In genomic region chr2:22721522-22722470, GRCm38 (mm10) we compare ENCODE assay signal across 8 mouse cellular contexts. TPM values are rescaled to one million over a fixed set of nuclear protein-coding genes. Genes with fewer than 3 reads are reported as not detected.
A peak's percentile ranks its signal among the peaks of the same experiment; 100 is the strongest.
DNase-seq lines count a peak whose midpoint lies in the region; ATAC-seq lines count a peak whose summit lies in the region.

No protein-coding gene starts in this region.

- H3K36me3 ChIP-seq in neural tube, embryonic 11.5 days (ENCODE audit: control insufficient read depth, insufficient read depth, low read length) = no peaks in the 10 kb centered on the region
- no peaks in the 10 kb centered on the region for H3K36me3 ChIP-seq in hindbrain, embryonic 13.5 days

- peak; percentile 44 for DNase-seq in neural tube, embryonic 11.5 days (ENCODE audit: low spot score)
- no peak for DNase-seq in neural tube, embryonic 10.5 days (ENCODE audit: extremely low spot score, low spot score)
- peak; percentile 82 to 89 for DNase-seq in cerebellum, postnatal 10 days
- peak; percentile 63 to 94 for DNase-seq in frontal cortex, adult 2 months (ENCODE audit: extremely low spot score in 1 of 2, low spot score in 1 of 2)
- peak; percentile 66 to 75 for DNase-seq in layer of hippocampus, postnatal 10 days (ENCODE audit: low spot score in 2 of 2)
- DNase-seq in right cerebral cortex, postnatal 4 days = peak; percentile 50

- H3K4me2 ChIP-seq in neural tube, embryonic 11.5 days (ENCODE audit: low read depth) = no peak overlapping the region
- no peak overlapping the region for H3K4me2 ChIP-seq in hindbrain, embryonic 13.5 days

- H3K4me3 ChIP-seq in neural tube, embryonic 11.5 days (ENCODE audit: low read depth, low read length) = no peak overlapping the region
- no peak overlapping the region for H3K4me3 ChIP-seq in hindbrain, embryonic 13.5 days

- no peak overlapping the region for H3K9ac ChIP-seq in neural tube, embryonic 11.5 days (ENCODE audit: low read length)
- no peak overlapping the region for H3K9ac ChIP-seq in hindbrain, embryonic 13.5 days

- H3K27ac ChIP-seq in neural tube, embryonic 11.5 days (ENCODE audit: low read depth, low read length) = no peak overlapping the region
- peak overlapping the region; percentile 44; the same call in 1 of the 2 replicates for H3K27ac ChIP-seq in hindbrain, embryonic 13.5 days

- ATAC-seq in neural tube, embryonic 11.5 days (ENCODE audit: insufficient read depth, low FRiP score, low TSS enrichment) = peak; percentile 75
- peak; percentile 94 for ATAC-seq in hindbrain, embryonic 13.5 days (ENCODE audit: low FRiP score)
- peak; percentile 96 for ATAC-seq in megakaryocyte, adult 5-6 weeks (ENCODE audit: poor library complexity, severe bottlenecking)

- H3K9me3 ChIP-seq in neural tube, embryonic 11.5 days (ENCODE audit: control insufficient read depth, low read length) = no peaks in the 10 kb centered on the region
- no peaks in the 10 kb centered on the region for H3K9me3 ChIP-seq in hindbrain, embryonic 13.5 days

- WGBS in neural tube, embryonic 11.5 days = 29% methylated on average over 8 of the region's 8 CpGs
- 31% methylated on average over 8 of the region's 8 CpGs for WGBS in hindbrain, embryonic 13.5 days

- H3K4me1 ChIP-seq in neural tube, embryonic 11.5 days (ENCODE audit: control insufficient read depth, insufficient read depth, low read length) = no peaks in the 10 kb centered on the region
- peaks cover 4% of the 10 kb centered on the region; the same call in 1 of the 2 replicates for H3K4me1 ChIP-seq in hindbrain, embryonic 13.5 days (replicated peaks)

- no peaks in the 10 kb centered on the region for H3K27me3 ChIP-seq in neural tube, embryonic 11.5 days (ENCODE audit: control insufficient read depth, insufficient read depth, low read length)
- no peaks in the 10 kb centered on the region for H3K27me3 ChIP-seq in hindbrain, embryonic 13.5 days

RNA-seq across cellular contexts. Expression of gene Apbb1ip, which starts 52.1 kb away (rescaled TPM):
- polyA plus RNA-seq in neural tube, embryonic 11.5 days (2014; fragmentation: Nextera tagmentation; extraction: Ambion mirVana) = 0.27 and 0.50 TPM in 2 replicates
- polyA plus RNA-seq in frontal cortex, adult 2 months (2012; rRNA removed) = 3.5 and 3.8 TPM in 2 replicates
- 1.6 TPM in 2 replicates for polyA plus RNA-seq in hindbrain, embryonic 13.5 days (2015; fragmentation: Nextera tagmentation; extraction: Ambion mirVana)
- total RNA-seq in layer of hippocampus, postnatal 10 days (2021) = 1 to 10 TPM; 6.3 to 6.4 TPM
- total RNA-seq in megakaryocyte, adult 5-6 weeks (2015) = 194 and 206 TPM in 2 replicates
- total RNA-seq in megakaryocyte, adult 5-6 weeks (2017) = 27.6 and 49.7 TPM in 2 replicates
